Mouse (Mus musculus): ENCODE measurements at regions not wholly inside any gene's neighbourhood (a gene's known extent, or its start where the extent isn't known, plus 50 kb on each side); places are given as distances from the start of the nearest gene placed in this dataset.
"Not testable (repeated sequence)": the region's sequence is repeated elsewhere in the genome, so short reads cannot be mapped to it uniquely, and the experiment has no call there.

- no peak for DNase-seq
These were observed 321.0 kb downstream of the Tm4sf1 start for GRCm38 (mm10) chr3:56980593-56981304.

GRCm38 (mm10) chr3:56966008-56966407 is 335.8 kb downstream of the Tm4sf1 start:
- DNase-seq: no peak

GRCm38 (mm10) chr3:56965444-56965843 is 336.3 kb downstream of the Tm4sf1 start:
- no peak for DNase-seq

GRCm38 (mm10) chr3:56964156-56964555 is 337.6 kb downstream of the Tm4sf1 start:
- DNase-seq: no peak

- DNase-seq: peak; percentile 7 to 8
These were observed 338.5 kb downstream of the Tm4sf1 start for GRCm38 (mm10) chr3:56963251-56963650.

GRCm38 (mm10) chr3:56962248-56963013 is 339.4 kb downstream of the Tm4sf1 start:
- DNase-seq: peak; percentile 19 to 45

- no peak for DNase-seq
These were observed 344.8 kb downstream of the Tm4sf1 start for GRCm38 (mm10) chr3:56956978-56957377.

- DNase-seq: no peak
These were observed 346.0 kb downstream of the Tm4sf1 start for GRCm38 (mm10) chr3:56955799-56956121.

- DNase-seq: no peak
These were observed 346.5 kb downstream of the Tm4sf1 start for GRCm38 (mm10) chr3:56955098-56955798.

GRCm38 (mm10) chr3:56942557-56942956 is 359.2 kb downstream of the Tm4sf1 start:
- DNase-seq: not testable (repeated sequence)

- DNase-seq: not testable (repeated sequence)
These were observed 372.8 kb downstream of the Tm4sf1 start for GRCm38 (mm10) chr3:56928940-56929339.

- DNase-seq: no peak
These were observed 403.3 kb downstream of the Tm4sf1 start for GRCm38 (mm10) chr3:56898491-56898890.

- DNase-seq: no peak
These were observed 424.7 kb downstream of the Tm4sf1 start for GRCm38 (mm10) chr3:56877062-56877461.

- no peak for DNase-seq
These were observed 438.2 kb downstream of the Tm4sf1 start for GRCm38 (mm10) chr3:56863591-56863990.

- no peak for DNase-seq
These were observed 441.9 kb downstream of the Tm4sf1 start for GRCm38 (mm10) chr3:56859841-56860240.

GRCm38 (mm10) chr3:56845462-56845770 is 456.4 kb downstream of the Tm4sf1 start:
- no peak for DNase-seq

- no peak for DNase-seq
These were observed 456.9 kb downstream of the Tm4sf1 start for GRCm38 (mm10) chr3:56844681-56845461.

- no peak for DNase-seq
These were observed 464.6 kb downstream of the Tm4sf1 start for GRCm38 (mm10) chr3:56837176-56837575.

- no peak for DNase-seq
These were observed 471.3 kb downstream of the Tm4sf1 start for GRCm38 (mm10) chr3:56830315-56831097.

- no peak for DNase-seq
These were observed 477.6 kb downstream of the Tm4sf1 start for GRCm38 (mm10) chr3:56824157-56824556.

GRCm38 (mm10) chr3:56810548-56811071 is 491.2 kb downstream of the Tm4sf1 start:
- DNase-seq: no peak

- DNase-seq: no peak
These were observed 508.7 kb downstream of the Tm4sf1 start for GRCm38 (mm10) chr3:56793054-56793453.

Data from cerebellum, adult 18-20 months (tissue).